Mouse (Mus musculus) retina, embryonic 14.5 days (tissue): ENCODE measurements at regions not wholly inside any gene's neighbourhood (a gene's known extent, or its start where the extent isn't known, plus 50 kb on each side); places are given as distances from the start of the nearest gene placed in this dataset.
"Not testable (repeated sequence)": the region's sequence is repeated elsewhere in the genome, so short reads cannot be mapped to it uniquely, and the experiment has no call there.

ENCODE experiments used
- DNase-seq: peaks from one replicate; pipeline ENCODE4 v3.0.0-alpha.2; 2015; ENCODE audit warnings: low spot score

DNA sequence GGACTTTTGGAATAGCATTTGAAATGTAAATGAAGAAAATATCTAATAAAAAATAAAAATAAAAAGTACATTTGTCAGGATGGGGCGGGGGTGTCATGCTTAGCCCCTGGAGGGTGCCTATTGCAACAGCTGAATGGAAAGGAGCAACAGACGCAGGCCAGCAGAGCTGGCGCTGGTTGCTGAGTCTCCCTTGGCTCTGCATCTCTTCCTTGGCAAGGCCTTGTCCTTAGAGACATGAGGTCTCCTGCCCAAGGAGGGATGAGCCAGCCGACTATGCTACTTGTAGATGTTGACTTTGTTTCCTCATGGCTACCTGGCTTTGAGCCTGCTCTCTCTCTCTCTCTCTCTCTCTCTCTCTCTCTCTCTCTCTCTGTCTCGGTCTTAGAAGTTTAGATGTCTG is 166.4 kb downstream of the Opa1 start:
- no peak for DNase-seq

DNA sequence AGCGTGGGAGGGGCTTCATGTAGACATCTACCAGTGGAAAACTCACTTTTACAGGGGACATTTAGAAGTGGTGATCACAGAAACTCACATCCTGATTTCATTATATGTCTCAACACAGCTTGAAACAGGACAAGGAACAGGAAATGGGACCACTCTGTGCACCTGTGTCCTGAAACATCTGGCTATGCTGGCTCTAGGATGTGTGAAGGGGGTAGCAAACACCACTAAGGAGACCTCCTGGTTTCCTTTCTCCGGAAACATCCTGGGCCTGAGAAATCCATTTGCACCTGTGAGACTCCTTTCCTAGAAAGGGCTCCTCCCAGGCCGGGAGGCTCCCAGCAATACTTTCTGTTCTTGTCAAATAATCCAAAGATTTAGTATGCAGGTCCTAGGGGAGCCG is 167.1 kb downstream of the Opa1 start:
- DNase-seq = no peak

DNA sequence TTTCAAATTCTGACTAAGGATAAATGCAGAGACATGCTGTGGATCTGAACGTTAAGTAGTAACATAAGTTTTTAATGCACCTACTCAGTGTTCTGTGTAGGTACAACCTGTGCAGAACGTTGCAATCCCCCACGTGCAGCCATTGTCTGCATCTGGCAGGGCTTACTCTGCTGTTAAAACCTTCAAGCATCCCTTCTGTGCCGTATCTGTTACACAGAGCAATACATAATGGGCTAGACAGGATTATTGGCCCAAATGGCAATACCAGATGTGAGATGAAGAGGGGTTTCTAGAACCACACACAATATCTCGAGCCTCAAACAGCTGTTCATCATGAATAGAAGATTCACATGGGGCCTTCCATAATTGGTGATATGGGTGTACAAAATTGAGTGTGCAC is 170.0 kb downstream of the Opa1 start:
- DNase-seq = no peak

DNA sequence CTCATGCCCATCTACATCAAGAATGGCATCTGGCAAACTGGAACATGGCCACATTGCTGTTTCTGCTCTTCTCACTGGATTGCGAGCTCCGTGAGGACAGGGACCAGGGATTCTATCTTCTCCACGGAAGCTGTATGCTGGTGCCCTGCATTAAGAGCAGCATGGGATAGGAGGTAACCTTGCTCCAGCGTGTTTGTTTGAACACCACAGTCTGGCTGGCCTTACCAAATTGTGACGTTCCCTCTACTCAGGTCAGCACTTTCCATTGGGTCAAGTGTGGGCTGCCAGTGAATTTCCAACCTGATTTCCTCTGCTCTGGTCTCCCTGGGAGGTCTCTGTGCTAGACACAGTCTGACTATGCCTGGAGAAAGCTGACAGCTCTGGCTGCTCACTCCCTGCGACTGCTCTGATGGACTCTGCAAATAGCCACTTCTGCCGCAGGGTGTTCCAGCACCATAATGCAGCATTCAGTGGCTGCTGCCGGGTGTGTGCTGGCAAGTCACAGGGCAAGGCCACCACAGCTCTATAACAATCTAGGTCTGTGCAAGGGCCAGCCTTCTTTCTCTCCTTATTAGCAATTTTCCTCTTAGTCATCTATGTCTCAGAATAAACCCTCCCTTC is 175.6 kb downstream of the Opa1 start:
- no peak for DNase-seq

DNA sequence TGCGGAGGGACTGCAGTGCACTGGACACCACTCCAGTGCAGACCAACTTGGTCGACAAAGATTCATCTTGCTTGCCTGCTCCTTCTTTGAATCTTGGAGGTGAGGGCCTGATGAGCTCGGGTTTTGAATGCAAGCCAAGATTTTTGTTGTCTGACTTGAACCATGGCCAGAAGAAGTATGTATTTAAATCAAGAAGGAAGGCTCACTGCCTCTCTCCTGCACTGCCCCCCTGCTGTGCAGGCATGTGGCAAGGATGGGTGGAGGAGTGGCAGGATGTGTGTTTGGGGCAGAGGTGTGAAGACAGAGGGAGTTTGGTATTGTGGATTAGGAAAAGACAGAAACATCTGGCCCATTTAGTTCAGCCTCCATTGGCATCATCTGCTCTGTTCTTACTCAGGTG is 179.1 kb downstream of the Opa1 start:
- no peak for DNase-seq

DNA sequence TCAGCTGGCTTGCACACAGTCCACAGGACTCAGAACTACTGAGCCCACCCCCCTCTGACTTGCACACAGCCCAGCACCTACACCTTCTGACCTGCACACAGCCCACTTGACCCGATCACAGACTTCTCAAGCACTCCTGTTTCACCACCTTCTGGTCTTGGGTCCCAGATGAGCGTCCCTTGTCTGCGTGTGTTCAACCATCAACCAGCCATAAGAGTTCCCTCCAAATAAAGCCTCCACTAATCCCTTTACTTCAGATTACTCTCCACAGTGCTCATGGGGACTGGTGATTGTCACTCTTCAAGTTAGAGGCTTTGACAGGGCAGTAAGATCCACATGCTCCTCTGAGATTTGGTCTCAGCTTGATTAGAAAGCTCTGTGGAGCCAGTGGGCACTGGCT is 180.3 kb downstream of the Opa1 start:
- DNase-seq = no peak

DNA sequence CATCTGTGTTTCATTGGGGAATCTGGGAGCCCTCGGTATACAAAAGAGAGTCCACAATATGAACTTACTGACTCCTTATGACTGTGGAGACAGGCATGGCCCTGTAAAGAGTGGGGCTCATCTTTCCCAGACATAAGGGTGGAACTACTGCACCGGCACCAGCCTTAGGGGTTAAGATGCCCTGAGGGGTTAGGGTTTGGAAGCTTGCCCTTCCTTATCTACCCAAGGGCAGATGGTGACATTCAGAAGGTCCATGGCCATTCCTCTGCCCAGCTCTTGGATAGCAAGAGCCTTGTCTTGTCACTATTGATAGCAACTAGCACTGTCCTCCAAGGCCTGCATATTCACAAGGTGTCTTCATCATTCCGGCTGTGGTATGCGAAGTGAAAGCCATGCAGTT is 181.5 kb downstream of the Opa1 start:
- DNase-seq = no peak

DNA sequence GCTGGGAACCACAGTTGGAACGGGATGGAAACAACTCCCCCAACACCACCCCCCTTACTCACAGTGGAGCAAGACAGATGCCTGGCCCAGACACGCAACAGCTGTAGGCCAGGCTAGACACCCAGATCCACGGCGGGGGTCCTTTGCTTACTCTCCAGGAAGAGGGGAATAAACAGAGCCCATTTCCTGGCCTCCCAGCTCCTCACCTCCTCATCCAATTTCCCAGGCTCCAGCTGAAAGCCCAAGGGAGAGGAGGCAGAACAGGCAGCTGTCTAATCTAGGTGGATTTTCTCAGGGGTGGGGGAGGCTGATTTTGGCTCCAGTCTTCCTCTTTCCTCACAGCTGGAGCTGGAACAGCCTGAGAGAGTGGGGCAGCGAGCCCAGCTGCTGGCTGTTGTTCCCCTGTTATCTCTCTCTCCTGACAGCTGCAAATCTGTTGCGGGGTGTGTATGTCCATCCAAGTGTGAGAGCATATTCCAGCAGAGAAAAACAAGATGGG is 182.7 kb downstream of the Opa1 start:
- peak; percentile 54 for DNase-seq

DNA sequence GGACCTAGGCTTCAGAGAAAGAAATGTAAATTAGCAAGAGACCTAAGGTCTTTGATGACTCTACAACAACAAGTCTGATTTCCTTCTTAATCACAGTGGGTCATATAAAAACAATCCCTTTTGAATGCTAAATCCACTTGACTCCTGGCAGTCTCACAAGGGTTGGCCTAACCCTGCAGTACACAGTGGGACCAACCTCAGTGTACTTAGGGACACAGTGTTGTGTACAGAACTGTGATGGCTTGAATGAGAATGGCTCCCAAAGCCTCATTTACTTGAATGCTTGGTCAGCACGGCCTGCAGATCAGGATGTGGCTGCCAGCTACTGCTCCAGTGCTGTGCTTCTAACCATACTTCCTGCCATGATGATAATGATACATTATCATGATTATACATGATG is 185.2 kb downstream of the Opa1 start:
- no peak for DNase-seq

DNA sequence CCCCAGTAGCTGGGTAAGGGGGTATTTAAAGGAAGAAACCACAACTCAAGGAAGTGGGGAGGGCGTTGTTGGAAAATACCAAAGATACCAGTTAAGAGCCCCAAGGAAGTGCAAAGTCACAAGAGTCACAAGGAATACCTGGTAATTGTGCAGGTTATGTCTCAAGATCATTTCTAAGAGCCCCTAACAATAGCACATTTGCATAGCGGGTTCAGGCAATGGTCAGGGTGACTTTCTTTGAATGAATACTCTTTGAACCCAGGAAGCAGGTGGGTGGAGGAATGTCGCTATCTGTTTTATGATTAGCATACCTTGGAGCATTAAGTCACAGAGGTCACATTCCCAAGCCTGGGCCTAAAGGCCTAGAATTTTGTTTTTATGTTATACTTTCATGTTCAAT is 186.7 kb downstream of the Opa1 start:
- not testable (repeated sequence) for DNase-seq

DNA sequence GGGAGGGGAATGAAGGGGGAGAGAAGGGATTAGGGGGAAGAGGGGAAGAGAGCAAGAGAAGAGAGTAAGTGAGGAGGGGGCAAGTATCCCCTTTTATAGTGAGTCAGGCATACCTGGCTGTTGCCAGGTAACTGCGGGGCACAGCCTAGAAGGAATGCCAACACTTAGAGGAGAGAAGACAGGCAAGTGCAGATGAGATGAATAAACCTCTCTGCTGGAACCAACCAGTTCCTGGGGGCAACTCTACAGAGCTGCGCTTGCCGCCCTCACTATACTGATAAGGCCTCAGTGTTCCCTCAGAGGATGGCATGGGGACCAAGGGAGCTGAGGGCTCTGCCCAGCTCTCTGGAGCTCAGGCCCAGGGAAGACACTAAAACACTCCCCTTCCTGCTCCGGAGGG is 192.2 kb downstream of the Opa1 start:
- no peak for DNase-seq

DNA sequence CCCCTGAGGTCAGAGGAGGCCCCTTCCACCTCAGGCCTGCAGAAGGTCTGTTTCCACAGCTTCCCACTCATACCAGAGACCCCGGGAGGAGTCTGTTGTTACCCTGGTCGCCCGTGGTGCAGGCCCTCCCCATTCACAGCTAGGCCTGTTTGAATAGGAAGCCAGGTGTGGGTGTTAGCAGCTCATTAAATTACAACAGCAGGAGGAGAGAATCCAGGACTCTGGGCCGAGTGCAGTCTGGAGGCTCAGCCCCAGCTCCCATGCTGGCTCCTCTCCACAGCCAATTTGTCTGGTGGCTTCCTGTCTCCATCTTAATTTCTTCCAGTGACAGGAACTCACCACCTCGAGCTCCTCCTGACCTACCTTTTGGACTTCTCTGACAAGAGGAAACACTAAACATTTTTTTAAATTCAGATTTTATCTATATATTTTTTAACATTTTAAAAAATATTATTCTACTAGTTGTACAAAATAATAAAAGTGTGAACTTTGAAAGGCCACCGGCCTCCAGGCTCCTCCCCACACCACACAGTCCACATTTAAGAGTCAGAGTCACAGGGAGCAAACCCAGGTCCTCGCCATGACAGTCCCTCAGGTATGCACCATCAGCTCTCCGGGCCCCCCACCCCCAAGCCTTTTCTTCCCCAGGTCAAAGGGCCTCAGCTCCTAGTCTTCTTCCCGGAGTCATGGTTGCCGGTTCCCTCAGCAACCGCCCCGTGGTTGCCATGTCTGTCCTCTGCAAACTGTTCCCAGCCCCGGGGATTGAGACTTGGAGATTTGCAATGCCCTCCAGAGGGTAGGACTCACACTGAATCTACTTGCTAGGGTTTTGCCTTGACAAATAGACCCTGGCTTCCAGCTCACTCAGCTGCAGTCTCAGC is 192.8 kb downstream of the Opa1 start:
- DNase-seq = no peak

DNA sequence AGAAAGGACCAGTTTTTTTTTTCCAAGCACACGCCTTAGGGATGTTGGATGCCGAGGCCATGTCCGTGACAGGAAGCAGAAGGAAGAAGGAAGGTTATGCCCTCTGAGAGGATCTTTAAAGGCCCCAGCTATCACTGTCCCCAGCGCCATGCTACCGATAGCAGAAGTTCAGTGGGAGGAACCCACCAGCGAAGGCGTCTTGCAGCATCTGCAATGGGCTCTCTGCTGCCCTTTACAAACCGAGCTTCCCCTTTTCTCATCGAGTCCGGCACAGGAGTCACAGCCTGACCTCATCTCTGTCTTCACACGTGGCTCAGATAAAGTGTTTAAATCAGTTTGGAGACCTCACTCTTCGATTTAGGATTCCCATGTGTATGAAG is 193.5 kb downstream of the Opa1 start:
- DNase-seq = no peak

DNA sequence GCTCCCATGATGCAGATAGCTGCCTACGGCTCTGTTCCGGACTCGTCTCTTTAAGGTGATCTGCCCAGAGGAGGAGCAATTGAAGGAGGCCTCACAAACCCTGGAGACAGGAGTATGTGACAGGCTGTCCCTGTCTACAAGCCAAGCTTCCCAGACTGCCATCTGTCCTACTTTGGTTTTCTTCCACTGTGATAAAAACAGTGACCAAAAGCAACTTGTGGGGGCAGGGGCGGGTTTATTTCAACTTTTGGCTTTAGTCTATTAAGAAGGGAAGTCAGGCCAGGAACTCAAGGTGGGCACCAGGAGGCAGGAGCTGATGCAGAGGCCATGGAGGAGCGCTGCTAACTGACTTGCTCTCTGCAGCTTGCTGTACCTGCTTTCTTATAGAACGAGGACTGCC is 193.9 kb downstream of the Opa1 start:
- DNase-seq = no peak

DNA sequence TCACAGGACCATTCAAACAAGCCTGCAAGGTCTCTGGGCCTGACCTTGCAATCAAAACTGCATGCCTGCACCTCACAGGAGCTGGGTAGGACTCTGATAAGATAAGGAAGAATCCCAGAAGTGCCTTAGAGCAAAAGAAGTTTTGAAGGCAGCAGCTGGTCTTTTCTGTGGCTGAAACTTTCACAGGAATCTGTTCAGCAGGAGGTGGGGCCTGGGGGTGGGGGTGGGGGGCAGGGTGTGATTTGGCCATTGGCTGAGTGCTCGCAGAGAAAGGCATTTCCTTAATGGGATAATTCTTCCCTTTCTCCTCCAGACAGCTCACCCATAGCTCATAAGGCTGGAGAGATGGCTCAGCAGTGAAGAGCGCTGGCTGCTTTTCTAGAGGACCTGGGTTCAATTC is 195.8 kb downstream of the Opa1 start:
- DNase-seq = peak; percentile 57

DNA sequence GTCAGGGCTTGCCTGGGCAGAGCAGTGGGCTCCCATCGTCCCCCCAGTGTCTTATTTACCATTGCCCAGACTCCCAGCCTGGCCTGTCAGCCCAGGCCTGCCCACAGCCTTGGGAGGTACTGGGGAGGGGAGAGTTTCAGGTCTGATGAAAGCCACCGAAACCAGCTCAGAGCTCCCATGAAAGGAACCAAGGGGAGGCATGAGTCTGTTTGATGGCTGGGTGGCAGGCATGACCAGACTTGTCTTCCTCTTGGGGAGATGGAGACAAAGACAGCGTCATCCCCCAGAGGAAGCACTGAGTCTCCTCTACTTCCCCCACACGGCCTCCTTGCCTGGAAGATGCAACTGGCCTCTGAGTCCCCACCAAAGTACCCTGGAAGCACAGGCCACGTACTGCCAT is 196.7 kb downstream of the Opa1 start:
- no peak for DNase-seq

DNA sequence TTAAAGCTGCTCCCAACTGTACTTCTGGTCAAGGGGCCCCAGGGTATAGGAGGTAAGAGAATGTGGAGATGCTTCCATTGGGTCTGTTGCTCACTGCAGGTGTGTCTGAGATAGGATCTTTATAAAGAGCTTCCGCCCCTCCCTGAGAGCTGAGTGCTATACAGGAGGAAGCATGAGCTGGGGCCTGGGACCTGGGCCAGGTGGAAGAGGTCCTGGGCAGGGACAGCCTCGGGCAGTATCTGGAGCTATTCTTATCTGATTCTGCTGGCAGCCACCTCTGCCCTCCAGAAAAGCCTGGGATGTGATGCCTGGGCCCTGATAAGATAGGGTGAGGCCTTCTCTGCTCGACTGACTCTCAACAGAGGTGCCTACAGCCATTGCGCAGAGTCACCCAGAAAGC is 203.3 kb downstream of the Opa1 start:
- DNase-seq = no peak

DNA sequence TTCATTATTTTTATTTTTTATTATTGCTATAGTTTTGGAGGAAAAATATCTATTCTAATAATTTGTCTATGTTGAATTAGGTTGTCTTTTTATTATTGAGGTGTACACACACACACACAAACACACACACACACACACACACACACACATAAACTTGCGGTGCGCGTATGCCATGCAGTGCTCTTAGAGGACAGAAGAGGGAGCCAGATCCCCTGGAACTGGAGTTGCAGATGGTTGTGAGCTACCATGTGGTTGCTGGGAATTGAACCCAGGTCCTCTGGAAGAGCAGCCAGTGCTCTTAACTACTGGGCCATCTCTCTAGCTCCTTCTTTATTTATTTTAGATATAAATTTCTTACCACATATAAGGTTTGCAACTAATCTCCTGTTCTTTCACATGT is 206.0 kb downstream of the Opa1 start:
- DNase-seq = no peak

DNA sequence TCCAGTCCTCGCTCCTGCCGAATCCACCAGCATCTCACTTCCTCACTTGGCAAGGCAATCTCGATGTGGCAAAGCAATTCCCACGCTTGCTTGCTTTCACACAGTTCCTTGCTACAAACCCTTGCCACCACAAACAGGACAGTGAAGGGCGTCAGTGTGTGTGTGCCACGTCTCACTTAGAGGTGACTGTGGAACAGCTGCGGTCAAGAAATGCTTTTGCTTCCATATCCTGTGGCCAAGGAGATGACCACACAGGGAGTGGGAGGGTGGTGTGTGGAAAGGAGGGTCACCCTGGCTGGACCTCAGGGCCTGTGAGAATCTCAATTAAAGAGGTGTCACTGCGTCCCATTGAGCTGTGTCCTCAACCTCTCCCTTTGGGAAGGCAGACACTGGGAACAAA is 207.4 kb downstream of the Opa1 start:
- DNase-seq = no peak

DNA sequence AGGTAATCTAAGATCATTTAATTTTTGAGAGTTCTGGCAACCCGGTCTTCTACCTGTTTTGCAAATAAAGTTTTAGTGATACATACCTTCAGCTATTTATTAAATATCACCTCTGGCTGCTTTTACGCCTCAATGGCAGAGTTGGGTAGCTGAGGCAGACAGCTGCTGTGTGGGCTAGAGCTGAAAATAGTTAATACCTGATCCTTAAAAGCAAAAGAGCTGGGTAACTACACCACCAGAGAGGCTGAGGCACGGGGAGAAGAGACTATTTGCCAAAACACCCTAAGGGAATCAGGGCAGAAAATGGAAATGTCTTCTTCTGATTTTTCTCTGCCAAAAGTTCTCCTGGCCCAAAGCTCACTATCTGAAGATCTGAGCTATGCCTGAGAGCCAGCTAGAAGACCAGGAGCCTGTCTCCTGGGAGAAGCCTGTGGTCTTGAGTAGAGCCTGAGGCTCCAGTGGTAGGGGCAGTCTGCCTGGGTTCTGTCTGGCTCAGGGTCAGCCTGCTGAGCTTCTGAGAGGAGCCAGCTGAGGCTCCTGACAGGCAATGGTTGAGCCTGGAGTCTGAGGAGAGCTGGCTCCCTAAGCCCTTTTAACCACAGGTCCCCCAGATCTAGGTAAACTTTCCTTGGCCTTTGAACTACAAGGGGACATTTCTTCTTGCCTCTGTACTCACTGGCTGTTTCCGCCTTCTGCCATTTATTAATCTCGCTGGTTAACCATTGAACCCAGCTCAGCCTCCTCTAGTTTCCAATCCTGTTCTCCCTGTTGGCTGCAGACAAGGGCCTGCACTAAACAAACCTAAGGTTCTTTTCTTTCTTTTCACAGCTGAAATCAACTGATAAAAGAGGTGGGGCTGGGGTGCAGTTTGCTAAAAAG is 208.7 kb downstream of the Opa1 start:
- DNase-seq = no peak

DNA sequence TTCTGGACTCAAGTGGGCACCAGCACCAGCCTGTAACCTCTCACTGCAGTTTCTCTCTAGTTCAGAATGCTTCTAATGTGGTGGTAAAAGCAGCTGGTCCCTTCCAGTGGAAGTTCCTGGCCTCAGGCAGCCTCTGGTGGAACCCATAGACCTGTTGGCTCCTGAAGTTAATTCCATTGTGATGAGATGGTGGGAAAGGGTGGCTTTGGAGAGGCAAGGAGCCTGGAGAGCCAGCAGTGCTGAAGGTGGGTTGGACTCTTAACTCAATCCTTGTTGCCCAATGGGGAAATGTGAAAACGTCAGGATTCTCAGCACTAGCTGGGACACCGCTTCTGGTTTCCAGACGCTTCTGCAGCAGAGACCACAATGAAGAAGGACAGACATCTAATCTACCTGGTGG is 210.9 kb downstream of the Opa1 start:
- no peak for DNase-seq

DNA sequence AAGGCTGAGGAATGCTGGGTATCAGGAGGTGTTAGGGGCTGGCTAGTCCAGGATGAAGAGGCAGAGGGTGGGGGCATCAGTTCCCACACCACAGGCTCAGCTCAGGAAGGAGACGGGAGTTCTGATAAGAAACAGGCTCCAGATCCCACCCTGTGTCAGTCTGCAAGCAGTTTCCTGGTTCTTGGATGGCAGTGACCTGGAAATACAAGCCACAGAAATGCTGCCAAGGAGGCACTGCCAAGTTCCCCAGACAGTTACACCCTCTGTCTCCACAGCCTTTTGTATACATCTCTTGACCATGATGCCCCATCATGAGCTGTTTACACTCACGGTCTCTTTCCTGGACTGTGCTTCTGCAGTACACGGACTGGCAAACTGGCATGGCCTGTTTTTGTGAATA is 220.1 kb downstream of the Opa1 start:
- DNase-seq = no peak

DNA sequence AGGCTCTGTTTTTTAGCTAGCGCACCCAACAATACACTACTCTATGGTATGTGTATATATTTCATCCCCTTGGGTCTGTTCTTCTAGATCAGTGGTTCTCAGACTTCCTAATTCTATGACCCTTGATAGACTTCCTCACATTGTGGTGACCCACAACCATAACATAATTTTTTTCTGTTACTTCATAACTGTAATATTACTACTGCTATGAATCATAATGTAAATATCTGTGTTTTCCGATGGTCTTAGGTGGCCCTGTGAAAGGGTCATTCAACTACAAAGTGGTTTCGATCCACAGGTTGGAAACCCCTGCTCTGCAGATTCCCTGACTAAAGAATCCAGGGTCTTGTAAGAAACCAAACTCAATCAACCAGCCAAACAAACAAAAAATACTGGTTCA is 220.8 kb downstream of the Opa1 start:
- no peak for DNase-seq
